In genomic region chr7:97094241-97094640, GRCm38 (mm10) we compare ENCODE assay signal across 23 mouse cellular contexts. TPM values are rescaled to one million over a fixed set of nuclear protein-coding genes. Genes with fewer than 3 reads are reported as not detected.
DNase-seq lines count a peak whose midpoint lies in the region; ATAC-seq and TF ChIP-seq lines count a peak whose summit lies in the region.
"Had no signal": no experiment of that assay in that cellular context is flagged by ENCODE, and none has a peak within 500 bp of the region (broad histone marks: within the 10 kb centered on the region; RNA-seq: fewer than 3 reads in every experiment).

No protein-coding gene starts in this region.

- no peaks in the 10 kb centered on the region for H3K27me3 ChIP-seq in MEL (ENCODE audit: control insufficient read depth in 1 of 2, insufficient read depth in 2 of 2, low read length in 2 of 2)
- H3K27me3 ChIP-seq: embryonic facial prominence, embryonic 13.5 days; embryonic facial prominence, embryonic 15.5 days; forebrain, embryonic 13.5 days; forebrain, embryonic 15.5 days had no signal

- no peak for TF ChIP-seq RAD21 in MEL (IDR thresholded peaks at IDR 0.05; ENCODE audit: low read depth, low read length)

- H3K4me1 ChIP-seq in MEL (ENCODE audit: control insufficient read depth in 1 of 2, insufficient read depth in 2 of 2, low read length in 2 of 2) = peaks cover 0 to 8% of the 10 kb centered on the region in 2 experiments; a peak in 2 of 4 replicates
- H3K4me1 ChIP-seq: embryonic facial prominence, embryonic 13.5 days; embryonic facial prominence, embryonic 15.5 days; forebrain, embryonic 13.5 days; forebrain, embryonic 15.5 days had no signal

- peak; percentile 68 for ATAC-seq in megakaryocyte, adult 5-6 weeks (ENCODE audit: poor library complexity, severe bottlenecking)
- ATAC-seq in monocyte, adult 5-6 weeks (replicated peaks; ENCODE audit: insufficient number of reproducible peaks, low FRiP score, low TSS enrichment, poor library complexity, severe bottlenecking) = 0 out of 2 replicates have a peak, but pooled peaks have one; percentile 43
- ATAC-seq: forebrain, embryonic 13.5 days; forebrain, embryonic 15.5 days; forebrain, postnatal 0 days had no signal

- no peak for TF ChIP-seq EP300 in MEL (IDR thresholded peaks at IDR 0.05; ENCODE audit: low read depth in 1 of 2, low read length in 2 of 2)

- no peak overlapping the region for H3K4me3 ChIP-seq in MEL (ENCODE audit: control insufficient read depth in 1 of 2, insufficient read depth in 1 of 2, low read depth in 2 of 2, low read length in 2 of 2)
- H3K4me3 ChIP-seq: embryonic facial prominence, embryonic 13.5 days; embryonic facial prominence, embryonic 15.5 days; erythroblast, embryonic 14.5 days; forebrain, embryonic 13.5 days; forebrain, embryonic 15.5 days had no signal

- H3K27ac ChIP-seq in MEL (ENCODE audit: control insufficient read depth, low read depth, low read length) = no peak overlapping the region
- H3K27ac ChIP-seq: embryonic facial prominence, embryonic 13.5 days; embryonic facial prominence, embryonic 15.5 days; forebrain, embryonic 13.5 days; forebrain, embryonic 15.5 days had no signal

- peak; percentile 71 for DNase-seq in 416B (ENCODE audit: low read depth)
- peak; percentile 73 for DNase-seq in MEL (ENCODE audit: low read depth, low spot score)
- no peak for DNase-seq in urinary bladder, postnatal 10 days (ENCODE audit: low spot score)
- no peak for DNase-seq in cerebellum, postnatal 36 days
- DNase-seq in lung, postnatal 10 days = no peak
- DNase-seq in embryo, embryonic 10.5 days (ENCODE audit: low spot score) = no peak
- DNase-seq: adrenal gland, adult 2 months; adrenal gland, postnatal 10 days; adrenal gland, postnatal 25 days; cerebellum, adult 11 months; cerebellum, adult 18-20 months; cerebellum, adult 8-10 months; cerebellum, adult 9-11 months; cerebellum, postnatal 14 days; embryo, embryonic 11 days; forebrain, postnatal 0 days had no signal

- H3K9ac ChIP-seq in MEL (ENCODE audit: control insufficient read depth, low read depth, low read length, poor library complexity, severe bottlenecking) = no peak overlapping the region
- H3K9ac ChIP-seq: embryonic facial prominence, embryonic 13.5 days; embryonic facial prominence, embryonic 15.5 days; forebrain, embryonic 13.5 days; forebrain, embryonic 15.5 days; forebrain, postnatal 0 days had no signal

- TF ChIP-seq POLR2A in MEL (IDR thresholded peaks at IDR 0.05; ENCODE audit: control insufficient read depth in 1 of 2, insufficient read depth in 1 of 2, low read depth in 1 of 2, low read length in 2 of 2, poor library complexity in 1 of 2) = no peak

- no peak for TF ChIP-seq CTCF in MEL (IDR thresholded peaks at IDR 0.05 in 2 of 3, conservative IDR thresholded peaks at IDR 0.05 in 1 of 3; ENCODE audit: control insufficient read depth in 1 of 3, insufficient read depth in 1 of 3, low read depth in 2 of 3, low read length in 3 of 3, poor library complexity in 1 of 3, severe bottlenecking in 1 of 3)

- H3K9me3 ChIP-seq in MEL (replicated peaks; ENCODE audit: insufficient read depth, low read length) = no peaks in the 10 kb centered on the region
- H3K9me3 ChIP-seq: embryonic facial prominence, embryonic 13.5 days; embryonic facial prominence, embryonic 15.5 days; forebrain, embryonic 13.5 days; forebrain, embryonic 15.5 days had no signal

- H3K36me3 ChIP-seq in MEL (ENCODE audit: control insufficient read depth in 1 of 2, insufficient read depth in 2 of 2, low read length in 2 of 2) = peaks cover 0 to 2% of the 10 kb centered on the region in 2 experiments; a peak in 1 of 4 replicates
- H3K36me3 ChIP-seq: embryonic facial prominence, embryonic 13.5 days; embryonic facial prominence, embryonic 15.5 days; forebrain, embryonic 15.5 days had no signal

- H3K79me2 ChIP-seq in MEL (ENCODE audit: control insufficient read depth, insufficient read depth, low read length, poor library complexity) = peaks cover 6% of the 10 kb centered on the region

TF ChIP-seq in MEL, 35 proteins besides CTCF, POLR2A, EP300 and RAD21:
- TF ChIP-seq SIN3A (IDR thresholded peaks at IDR 0.05; ENCODE audit: low read length) (no peak), E2F4 (IDR thresholded peaks at IDR 0.05; ENCODE audit: borderline replicate concordance, low read depth, low read length) (no peak), GABPA (IDR thresholded peaks at IDR 0.05; ENCODE audit: low read depth, low read length) (no peak), TBP (IDR thresholded peaks at IDR 0.05; ENCODE audit: low read depth, low read length) (no peak), CHD1 (IDR thresholded peaks at IDR 0.05; ENCODE audit: low read depth, low read length) (no peak), NELFE (IDR thresholded peaks at IDR 0.05; ENCODE audit: low read depth, low read length) (no peak), KAT2A (conservative IDR thresholded peaks at IDR 0.05; ENCODE audit: low read depth, low read length) (no peak), ZKSCAN1 (IDR thresholded peaks at IDR 0.05; ENCODE audit: low read depth, low read length) (no peak), MYC (IDR thresholded peaks at IDR 0.05; ENCODE audit: low read depth, low read length) (no peak), ZMIZ1 (IDR thresholded peaks at IDR 0.05; ENCODE audit: low read depth, low read length) (no peak), TCF12 (IDR thresholded peaks at IDR 0.05; ENCODE audit: low read depth, low read length) (no peak), TAL1 (IDR thresholded peaks at IDR 0.05; ENCODE audit: low read length) (no peak), MAX (IDR thresholded peaks at IDR 0.05; ENCODE audit: low read length) (no peak), USF1 (IDR thresholded peaks at IDR 0.05; ENCODE audit: low read depth, low read length) (no peak), HCFC1 (IDR thresholded peaks at IDR 0.05; ENCODE audit: low read depth, low read length) (no peak), MAFK (IDR thresholded peaks at IDR 0.05; ENCODE audit: borderline replicate concordance, low read depth, low read length) (no peak), JUND (IDR thresholded peaks at IDR 0.05; ENCODE audit: low read depth, low read length) (no peak), MEF2A (IDR thresholded peaks at IDR 0.05; ENCODE audit: extremely low read depth, insufficient replicate concordance, low read depth, low read length, poor library complexity, severe bottlenecking) (no peak)

RNA-seq across cellular contexts. Expression of gene Gab2, which starts 12.9 kb away (rescaled TPM):
- total RNA-seq in MEL (2012; rRNA removed) = 5.0 and 5.1 TPM in 2 replicates
- 10 to 100 TPM in 1 of 2 experiments, not detected in 1; 11.5 TPM for polyA plus RNA-seq in MEL (2012; ENCODE audit: insufficient read depth in 1 of 2, insufficient read length in 2 of 2, low read depth in 1 of 2, low replicate concordance in 2 of 2, missing spikeins in 1 of 2)
- total RNA-seq in megakaryocyte, adult 5-6 weeks (2015) = 21.6 and 27.8 TPM in 2 replicates
- total RNA-seq in megakaryocyte, adult 5-6 weeks (2017) = 22.6 and 23.0 TPM in 2 replicates
- 41.6 to 52.5 TPM (median 41.9 TPM) in 3 replicates for total RNA-seq in monocyte, adult 5-6 weeks (2017)

Comparison
In these comparisons a context has a peak if more than half of its experiments do, and no peak if none do; other contexts are left out.
1. DNase-seq: peak in 416B (single experiment) and MEL (single experiment); none in urinary bladder, postnatal 10 days (single experiment), cerebellum, postnatal 36 days (0 of 2), lung, postnatal 10 days (single experiment) and embryo, embryonic 10.5 days (single experiment).